Mouse (Mus musculus) kidney, postnatal 10 days (tissue): ENCODE results near the gene Ccdc34.

ENCODE experiments used
- DNase-seq: peaks from one replicate; pipeline ENCODE4 v3.0.0; 2021; ENCODE audit warnings: mixed read lengths

The Ccdc34 gene

DNA sequence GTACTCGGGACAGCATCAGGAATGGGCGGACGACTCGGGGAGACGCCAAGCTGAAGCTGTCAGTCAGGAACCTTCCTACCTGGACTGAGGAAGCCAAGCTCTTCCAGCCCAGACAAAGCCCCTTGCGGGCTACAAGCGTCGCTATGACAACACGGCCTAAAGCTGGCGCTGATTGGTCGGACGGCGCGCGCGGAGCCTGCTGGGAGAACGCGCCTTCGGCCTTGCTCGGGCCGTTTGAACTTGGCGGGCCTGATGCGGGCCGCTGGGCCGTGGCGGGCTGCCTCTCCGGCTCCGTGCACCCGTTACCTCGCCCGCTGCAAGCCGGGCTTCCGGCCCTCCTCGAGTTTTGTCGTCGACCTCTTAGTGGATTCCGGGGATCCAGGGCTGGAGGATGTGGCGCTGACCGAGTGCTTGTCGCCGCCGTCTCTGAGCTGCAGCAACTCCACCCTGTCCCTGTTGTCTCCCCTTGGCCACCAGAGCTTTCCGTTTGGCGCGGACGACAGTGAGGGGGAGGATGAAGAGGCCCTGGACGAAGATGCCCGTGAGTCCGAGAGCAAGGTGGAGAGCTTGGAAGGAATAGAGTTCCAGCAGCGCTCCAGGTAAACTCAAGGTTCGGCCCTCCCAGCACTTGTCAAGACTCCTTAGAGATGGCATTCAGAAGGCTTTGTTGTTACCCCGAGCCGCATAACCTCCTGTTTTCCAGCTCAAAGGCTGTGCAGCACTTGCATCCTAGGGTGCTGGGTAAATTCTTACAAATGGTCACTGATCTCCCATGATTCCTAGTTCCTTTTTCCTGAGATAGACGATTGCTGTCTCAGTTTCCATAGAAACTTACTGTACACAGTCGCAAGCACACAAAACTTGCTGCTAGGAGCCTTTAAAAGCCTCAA lies at the start of gene Ccdc34:
Gene Ccdc34, plus strand, starts transcription at position 202 of the 890 bp plus-strand sequence.
- peak; percentile 96 for DNase-seq

DNA sequence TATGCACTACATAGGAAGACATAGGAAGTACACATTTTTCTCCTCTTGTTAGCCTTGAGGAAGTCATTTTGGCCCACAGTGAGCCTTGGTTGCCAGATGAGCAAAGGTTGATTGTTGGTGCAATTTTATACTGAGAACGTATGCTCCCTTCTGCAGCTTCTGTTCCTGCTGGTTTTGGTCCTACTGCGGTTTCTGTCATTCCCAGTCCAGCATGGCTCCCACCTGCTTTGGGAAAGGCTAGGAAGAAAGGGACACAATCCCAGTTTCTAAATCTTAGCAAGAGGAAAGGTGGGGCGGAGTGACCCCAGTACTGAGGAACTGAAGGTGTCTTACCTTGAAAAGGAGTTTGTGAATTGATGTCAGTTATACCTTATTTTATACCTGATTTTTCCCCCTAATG lies 48.2 kb upstream of the Ccdc34 start:
- DNase-seq, result no peak

DNA sequence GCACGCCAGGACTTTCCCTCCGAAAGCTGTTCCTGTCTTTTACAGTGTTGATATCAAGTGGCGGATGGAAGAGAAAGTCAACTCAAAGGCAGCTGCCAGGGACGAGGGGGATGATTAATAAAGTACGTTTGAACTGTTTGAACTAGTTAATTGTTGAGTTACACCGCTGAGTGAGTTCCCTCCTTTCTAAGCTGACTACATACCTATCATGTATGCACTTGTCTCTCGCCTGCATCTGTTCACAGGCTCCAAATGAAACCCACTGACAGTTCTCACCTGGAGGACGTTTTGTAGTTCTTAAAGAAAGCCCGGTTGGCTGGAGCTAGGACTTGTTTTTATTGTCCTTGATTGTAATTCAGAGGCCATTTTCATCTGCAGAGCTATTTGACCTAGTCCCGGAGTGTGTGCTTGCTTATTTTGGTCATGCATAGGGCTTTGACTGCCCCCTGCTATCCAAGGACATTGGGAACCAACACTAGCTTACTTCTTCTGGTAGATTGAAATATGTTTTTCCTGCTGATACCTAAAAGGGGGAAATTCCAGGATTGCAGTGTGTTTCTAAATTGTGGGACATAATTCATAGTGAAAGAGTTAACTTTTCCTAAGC lies 47.6 kb upstream of the Ccdc34 start:
- DNase-seq, result no peak

DNA sequence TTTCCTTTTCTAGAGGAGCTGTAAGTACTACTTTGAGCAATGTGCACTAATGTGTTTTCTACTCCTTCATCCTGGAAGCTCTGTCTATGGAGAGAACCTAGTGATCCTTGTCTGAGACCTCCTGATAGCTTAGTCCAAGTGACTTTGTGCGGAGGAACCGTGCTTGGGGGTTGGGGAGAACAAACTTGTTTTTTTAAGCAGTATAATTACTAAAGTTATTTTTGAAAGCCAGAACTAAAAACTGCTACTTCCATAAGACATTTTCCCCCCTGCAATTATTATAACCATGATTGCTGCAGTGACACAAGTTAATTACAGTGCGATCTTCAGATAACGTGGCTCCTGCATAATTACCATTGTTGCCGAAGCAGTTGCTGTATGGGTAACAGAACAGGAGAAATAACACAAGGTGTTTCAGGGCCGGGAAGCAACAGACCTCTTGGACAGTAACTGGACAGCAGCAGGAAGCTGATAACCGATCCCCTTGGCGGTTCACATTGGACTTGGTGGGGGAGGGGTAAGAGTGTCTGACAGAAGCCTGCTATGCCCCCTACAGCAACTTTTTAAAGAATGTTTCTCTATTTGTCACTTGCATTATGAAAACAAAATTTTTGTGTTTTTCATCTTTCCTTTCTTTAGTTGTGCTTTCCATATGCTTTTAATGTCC lies 46.7 kb upstream of the Ccdc34 start:
- DNase-seq, result no peak

DNA sequence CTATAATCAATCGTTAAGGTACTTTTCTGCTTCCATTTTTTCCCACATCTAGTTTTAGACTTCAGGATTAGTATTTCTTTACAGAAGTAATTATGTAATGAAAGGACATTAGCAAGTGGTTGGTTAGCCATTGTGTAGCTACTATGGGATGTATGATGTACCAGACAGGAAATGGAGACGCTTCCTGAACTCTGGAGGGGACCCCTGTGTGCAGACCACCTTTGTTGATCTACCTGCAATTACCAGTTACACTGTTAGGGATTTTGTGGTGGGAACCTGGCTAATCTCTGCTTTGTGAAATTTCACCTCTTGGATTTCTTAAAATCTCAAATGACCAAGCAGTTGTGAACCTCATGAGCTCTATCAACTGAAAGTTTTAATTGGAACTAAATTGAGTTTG lies 45.3 kb upstream of the Ccdc34 start:
- DNase-seq, result no peak

DNA sequence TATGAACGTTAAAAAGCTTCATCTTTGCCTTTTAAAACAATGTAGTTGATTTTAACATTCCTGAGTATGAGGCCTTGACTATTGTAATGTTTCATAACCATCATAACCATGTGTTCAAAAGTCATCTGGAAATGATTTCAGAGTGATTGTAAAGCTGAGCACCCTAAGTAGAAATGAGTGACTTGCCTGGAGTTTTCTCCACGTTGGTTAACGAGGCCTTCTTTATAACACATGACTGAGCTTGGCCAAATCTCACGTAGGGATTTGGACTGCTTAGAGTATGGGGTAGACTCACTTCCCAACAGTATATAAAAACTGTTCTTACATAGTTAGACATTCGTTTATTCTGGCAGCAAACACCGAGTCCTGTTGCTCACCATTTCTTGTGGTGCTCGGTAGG lies 44.7 kb upstream of the Ccdc34 start:
- no peak for DNase-seq

DNA sequence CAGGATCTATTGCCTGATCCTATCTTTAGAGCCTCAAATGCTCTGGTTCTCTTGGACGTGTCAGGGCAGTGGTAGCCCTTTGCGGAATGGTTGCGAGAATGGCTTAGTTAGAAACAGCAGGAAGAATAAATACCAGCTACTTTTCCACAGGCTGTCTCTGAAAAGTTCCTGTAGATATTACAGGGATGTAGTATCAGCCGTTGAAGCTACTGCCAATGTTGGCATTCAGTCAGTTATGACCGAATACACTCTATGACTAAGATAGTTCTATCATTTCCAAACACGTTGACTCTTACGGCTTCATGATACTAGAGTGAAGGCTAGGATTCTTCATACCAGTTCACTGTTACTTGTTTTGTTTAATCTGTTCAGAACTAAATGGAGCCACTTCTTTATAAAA lies 42.8 kb upstream of the Ccdc34 start:
- DNase-seq, result no peak

DNA sequence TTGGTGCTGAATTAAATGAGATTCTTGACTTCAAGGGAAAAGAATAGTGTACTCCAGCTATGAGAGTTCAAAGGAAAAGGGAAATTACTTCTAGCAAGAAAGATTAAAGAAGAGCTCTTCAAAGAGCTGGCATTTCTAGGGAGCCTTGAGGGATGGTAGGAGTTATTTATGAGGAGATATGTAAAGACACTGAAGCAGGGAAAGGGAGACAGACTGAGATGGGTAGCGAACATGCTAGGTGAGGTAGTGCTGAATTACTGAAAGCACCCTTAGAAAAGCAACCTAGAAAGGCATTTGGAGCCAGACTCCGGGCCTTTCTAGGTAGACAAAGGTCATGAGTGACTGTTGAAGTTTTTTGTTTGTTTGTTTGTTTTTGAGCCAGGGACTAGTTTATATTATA lies 41.4 kb upstream of the Ccdc34 start:
- DNase-seq, result no peak

DNA sequence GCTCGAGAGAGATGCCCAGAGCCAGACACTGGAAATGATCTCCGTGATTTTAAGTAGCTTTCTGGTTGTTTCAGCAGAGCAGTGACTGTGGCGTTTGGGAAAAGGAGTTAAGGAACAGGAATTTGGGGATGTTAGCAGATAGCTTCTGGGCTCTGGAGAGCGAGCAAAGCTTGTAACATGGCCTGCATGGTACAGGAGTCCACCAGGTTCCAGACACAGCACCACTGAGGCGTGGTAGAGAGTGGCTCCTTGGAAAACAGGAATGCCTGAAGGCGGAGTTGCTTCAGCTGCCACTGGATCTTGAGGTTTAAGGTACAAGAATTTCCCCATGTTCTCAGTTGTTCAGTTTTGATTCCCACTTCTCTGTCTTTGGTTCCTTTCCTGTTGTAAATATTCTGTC lies 40.3 kb upstream of the Ccdc34 start:
- peak; percentile 39 for DNase-seq

DNA sequence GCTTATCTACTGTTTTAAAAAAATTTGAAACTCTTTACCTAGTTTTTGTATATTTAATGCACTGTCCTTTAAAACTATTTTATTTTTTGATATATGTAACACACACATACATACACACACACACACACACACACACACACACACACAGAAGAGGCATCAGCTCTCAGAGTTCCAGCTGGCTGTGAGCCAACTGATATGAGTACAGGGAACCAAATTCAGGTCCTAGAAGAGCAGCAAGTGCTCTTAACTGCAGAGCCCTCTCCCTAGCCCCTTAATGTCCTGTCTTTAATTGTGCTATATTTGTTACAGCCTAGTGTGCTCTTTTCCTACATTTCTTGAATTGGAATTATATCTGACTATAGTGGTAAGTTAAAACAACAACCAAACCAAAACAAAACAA lies 38.4 kb upstream of the Ccdc34 start:
- peak; percentile 42 for DNase-seq

DNA sequence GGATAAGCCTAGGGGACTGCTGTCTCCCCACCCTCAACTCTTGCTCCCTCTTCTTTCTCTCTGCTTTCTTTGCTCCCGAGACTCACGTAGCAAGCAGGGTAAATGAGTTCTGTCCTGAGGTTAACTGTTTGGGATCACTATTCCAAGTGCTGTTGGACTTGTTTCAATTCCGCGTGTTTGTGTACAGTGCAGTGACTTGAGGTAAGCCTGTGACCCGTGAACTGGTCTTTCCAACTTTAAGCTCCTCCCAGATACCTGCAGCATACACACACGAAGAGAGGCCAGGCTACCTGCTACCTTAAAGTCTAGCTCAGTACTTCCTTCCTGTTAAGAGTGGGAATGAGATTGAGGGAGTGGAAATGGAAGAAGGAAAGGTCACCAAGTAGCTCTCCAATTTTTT lies 34.2 kb upstream of the Ccdc34 start:
- peak; percentile 19 for DNase-seq

DNA sequence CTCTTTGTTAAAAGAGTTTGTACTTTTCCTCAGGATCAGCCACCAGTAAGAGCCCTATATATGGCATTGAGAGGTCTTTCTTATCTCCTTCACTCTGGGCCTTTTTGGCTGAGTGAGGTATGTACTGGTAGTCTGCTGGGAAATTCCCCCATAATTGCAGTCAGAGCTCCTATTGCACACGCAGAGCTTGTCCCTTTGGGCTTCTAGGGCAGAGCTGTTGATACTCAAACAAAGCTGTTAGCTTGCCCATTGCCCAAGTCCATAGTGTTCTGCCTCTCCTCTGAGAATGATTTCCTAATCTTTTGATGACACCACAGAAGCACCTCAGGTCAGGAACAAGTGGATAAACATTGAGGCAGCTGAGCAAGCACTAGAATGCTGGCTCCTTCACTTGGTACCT lies 32.7 kb upstream of the Ccdc34 start:
- DNase-seq, result no peak

DNA sequence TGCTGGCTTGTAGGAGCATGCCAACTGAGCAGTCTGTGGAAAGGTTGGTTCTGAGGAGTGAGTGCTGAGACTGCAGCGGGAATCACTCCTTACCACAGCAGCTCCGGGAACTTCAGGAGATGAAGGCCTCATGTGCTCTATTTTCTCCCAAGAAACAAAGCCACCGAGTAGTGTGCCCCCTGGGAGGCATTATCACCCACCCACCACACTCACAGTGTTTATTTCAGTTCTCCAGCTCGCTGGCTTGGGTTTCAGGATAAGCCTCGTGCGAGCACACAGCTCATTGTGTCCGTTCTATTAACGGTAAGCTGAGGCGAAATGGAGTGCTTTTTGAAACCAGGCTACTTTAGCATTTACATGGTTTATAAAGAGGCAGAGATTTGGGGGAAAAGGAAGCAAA lies 32.1 kb upstream of the Ccdc34 start:
- DNase-seq, result no peak

DNA sequence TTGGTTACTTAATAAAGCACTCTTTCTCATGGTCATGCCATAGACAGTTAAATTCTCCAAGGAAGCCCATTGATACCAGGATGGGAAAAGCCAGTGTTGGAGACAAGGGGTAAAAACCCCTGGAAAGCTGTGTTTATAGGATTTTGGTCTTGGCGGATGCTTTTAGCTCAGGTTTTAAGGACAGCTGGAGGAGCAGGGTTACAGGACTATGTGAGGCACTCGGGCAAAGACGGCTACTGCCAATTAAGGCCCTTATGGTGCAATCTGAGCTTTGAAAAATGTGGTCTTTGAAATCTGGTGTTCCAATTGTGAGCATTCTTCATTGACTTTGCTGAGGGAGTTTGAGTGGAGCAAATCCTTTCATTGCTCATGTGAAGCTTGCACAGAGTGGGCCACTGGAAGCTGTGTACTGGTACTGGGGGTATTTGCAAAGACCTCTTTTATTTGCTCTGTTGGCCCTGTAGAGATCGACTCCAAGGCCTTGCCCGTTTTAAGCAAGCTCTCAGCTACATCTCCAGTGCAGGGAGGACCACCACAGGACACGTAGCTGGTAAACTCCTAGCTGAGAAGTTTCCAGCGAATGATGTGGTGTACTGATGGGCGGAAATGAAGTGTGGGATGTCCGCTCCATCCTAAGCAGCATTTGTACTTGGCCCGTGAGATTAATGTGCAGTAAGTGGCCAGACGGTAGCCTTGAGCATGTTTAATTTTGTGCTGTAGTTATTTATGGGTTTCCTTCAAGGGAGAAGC lies 31.4 kb upstream of the Ccdc34 start:
- DNase-seq, result no peak

DNA sequence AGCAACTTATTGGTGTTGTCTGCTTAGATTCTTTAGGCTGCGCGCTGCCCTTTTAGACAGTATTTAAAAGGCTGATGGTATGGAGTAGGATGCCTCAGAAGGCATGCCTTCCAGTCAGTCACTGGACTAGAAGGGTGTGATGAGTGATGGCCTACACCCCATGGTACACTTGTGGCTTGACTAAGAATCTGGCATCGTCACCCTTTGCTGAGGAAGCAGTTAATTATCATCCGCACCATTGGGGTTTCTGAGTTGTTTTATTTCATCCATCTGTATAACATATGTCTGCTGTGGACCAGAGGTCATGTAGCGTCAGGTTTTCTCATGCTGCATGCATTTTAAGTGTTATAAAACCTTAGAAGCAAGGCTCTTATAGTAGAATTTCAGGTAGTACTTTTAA lies 29.7 kb upstream of the Ccdc34 start:
- DNase-seq, result no peak

DNA sequence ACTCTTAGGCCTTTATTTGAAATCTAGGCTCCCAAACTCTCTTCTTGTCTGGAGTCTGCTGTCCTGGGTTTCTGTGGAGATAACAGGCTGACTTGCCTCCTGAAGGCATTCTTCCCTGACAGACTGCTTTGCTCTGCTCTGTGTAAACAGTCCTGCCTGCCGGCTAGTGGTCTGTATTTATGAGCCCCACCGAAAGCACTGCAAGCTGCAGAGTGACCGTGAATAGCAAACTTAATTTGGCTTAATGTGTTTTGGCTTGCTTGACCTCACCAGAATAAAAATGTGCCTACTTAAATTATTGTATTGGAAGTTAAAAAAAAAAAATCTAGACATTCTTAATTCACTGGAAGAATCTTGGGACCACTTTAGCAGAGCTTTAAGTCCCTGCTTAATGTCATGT lies 28.4 kb upstream of the Ccdc34 start:
- DNase-seq, result peak; percentile 35

DNA sequence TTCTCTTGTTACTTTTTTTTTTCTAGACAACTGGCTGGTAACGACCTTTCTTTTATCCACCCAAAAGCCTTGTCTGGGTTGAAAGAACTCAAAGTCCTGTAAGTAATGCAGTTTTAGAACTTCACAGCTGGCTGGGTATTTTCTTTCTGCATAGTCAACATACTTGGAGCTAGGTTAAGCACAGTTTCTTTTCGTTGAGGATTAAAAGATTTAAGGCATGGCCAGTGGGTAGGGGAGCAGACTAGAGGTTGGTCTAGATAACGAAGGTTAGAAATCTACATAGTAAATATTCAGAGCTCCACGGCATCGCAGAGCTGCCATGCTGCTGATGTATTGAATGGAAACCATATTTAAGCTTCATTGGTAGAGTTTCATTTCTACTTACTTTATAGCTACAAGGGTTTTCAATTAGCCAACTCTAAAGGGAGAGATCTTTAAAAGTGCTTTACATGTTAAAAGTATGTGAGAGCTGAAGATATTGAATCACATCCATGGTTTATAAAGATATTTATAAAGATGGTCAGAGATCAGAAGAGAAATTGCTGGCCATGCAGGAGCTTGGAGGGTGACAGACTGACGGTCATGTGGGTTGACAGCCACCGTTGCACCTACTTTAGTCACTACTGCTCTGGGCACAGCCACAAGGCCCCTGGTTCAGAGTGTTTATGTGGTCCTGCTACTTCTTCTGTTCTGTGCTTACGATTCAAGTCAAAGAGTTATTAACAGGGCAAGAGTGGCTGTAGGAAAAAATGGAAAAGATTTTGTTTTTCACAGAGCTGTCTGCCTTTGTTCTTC lies 27.7 kb upstream of the Ccdc34 start:
- DNase-seq, result no peak

DNA sequence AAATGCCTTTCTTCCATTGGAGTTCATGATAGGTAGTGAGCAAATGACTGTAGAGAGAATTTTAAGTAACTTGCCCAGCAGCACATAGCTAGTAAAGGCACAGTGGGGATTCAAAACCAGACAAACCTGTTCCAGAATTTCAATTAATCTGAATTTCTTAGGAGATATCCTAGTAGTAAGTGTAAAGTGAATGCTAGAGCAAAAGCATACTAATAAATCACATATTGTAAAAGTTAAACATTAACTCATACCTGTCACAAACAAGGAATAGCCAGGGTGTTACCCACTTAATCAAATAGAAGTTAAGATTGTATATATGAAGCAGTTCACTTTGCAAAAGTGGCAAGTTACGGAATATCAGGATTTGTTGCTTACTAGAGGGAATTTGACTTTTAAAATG lies 25.9 kb upstream of the Ccdc34 start:
- DNase-seq, result no peak

DNA sequence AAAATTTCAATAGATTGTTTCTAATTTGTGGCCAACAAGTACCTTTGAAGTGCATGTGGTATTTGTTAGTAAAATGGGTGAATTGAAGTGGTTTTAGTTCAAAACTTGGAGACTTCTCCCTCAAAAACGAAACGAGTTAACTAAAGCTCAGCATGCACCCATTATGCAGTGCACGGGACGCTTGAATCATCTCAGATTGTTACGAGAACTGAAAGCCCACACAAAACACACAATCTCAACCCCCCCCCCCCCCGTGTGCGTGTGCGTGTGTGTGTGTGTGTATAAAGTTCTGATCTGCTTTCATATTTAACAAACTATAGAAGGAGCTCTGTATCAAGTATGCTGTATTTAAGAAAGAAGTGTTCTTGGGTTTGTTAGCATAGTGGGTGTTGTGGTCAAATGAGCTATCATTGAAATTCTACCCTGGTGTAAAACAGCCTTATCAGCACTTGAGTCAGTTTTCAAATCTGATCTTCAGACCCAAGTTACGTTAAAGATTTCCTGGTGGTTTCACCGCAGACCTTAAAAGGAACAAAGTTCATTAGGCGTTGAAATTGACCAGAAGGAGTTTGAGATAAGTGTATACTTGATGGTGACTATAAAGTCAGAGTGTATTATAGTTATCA lies 25.1 kb upstream of the Ccdc34 start:
- DNase-seq, result no peak

DNA sequence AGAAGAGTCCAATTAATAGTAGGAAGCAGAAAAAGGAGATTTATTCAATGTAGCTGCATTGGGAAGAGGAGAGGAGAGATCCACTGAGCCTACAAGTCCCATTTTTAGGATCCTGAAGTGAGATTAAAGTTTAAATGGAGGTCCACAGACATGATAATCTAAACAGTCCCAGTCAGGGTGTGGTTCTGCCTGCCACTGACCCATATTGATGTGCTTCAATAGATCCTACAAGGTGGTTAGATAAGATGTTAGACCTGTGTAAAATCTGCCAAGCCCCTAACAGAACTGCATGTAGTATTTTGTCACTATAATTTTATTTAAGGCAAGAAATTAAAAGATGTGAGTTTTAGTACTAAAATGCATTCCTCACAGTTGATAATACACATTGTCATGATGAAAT lies 24.2 kb upstream of the Ccdc34 start:
- no peak for DNase-seq

DNA sequence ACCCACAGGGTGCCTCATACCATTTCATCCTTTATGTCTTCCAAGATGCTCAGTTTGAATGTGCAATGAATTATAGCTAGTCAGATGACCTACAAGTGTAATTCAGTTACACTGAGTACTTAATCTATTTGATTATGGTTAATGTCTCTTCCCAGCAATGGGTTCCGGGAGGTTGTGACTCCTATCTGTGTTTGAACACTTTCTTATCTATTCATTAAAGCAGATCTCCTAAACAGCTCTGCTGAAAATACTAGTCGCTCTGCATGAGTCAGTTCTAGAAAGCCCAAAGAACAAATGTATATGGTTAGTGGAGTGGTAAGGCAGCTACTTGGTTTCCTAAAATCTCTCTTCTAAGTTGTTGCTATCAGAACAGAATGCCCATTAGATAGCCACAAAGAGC lies 22.6 kb upstream of the Ccdc34 start:
- no peak for DNase-seq

DNA sequence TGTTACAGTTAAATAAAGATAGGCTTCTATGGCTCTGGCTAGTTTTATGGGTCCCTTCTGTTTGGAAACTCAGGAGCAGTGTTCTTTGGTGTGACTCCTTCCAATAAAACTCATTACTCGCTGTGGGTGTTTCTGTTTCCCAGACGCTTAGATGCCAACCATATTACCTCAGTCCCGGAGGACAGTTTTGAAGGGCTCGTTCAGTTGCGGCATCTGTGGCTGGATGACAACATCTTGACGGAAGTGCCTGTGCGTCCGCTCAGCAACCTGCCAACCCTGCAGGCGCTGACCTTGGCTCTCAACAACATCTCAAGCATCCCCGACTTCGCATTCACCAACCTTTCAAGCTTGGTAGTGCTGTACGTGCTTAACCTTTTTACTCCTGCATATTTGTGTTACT lies 21.2 kb upstream of the Ccdc34 start:
- DNase-seq, result peak; percentile 30
